Mouse (Mus musculus): ENCODE measurements around the gene Tipin. TPM values are rescaled to one million over a fixed set of nuclear protein-coding genes. Genes with fewer than 3 reads are reported as not detected.

Gene Tipin
- total and polyA plus RNA-seq, 3 experiments: 179 to 443 (median 204) TPM

GRCm38 (mm10) chr9:64233656-64234055 is 47.7 kb upstream of the Tipin start:
- no peak overlapping the region for H3K4me3 ChIP-seq (replicated peaks in 1 of 3; ENCODE audit: low read depth in 2 of 3, low read length in 2 of 3, poor library complexity in 1 of 3)
- H3K9me3 ChIP-seq (replicated peaks; ENCODE audit: low read length): no peaks in the 10 kb centered on the region
- DNase-seq (ENCODE audit: extremely low read depth): no peak
- H3K4me2 ChIP-seq (ENCODE audit: insufficient read depth, low read depth, poor library complexity, severe bottlenecking): no peak overlapping the region
- no peak overlapping the region for H3K27ac ChIP-seq (ENCODE audit: insufficient read depth, low read depth)
- dilution Hi-C loops (cut with MboI; ENCODE audit: extremely low pct_ligation_motif_present, extremely low pct_unique_long_range_greater_than_20kb, low sequenced_read_pairs) (no loop called here), in situ Hi-C loops (cut with MboI; ENCODE audit: low pct_ligation_motif_present, low pct_unique_long_range_greater_than_20kb, low sequenced_read_pairs) (no loop called here)
- TF ChIP-seq CTCF (conservative IDR thresholded peaks at IDR 0.05 in 1 of 2, IDR thresholded peaks at IDR 0.05 in 1 of 2; ENCODE audit: low read depth in 2 of 2, low read length in 2 of 2): no peak
- no peak for TF ChIP-seq PAX5 (IDR thresholded peaks at IDR 0.05; ENCODE audit: low read length)
- no peaks in the 10 kb centered on the region for H3K27me3 ChIP-seq (replicated peaks)
- H3K36me3 ChIP-seq (replicated peaks in 1 of 2; ENCODE audit: control insufficient read depth in 1 of 2, insufficient read depth in 1 of 2, low read length in 1 of 2): peaks cover 9 to 60% of the 10 kb centered on the region in 2 experiments
- H3K9ac ChIP-seq (ENCODE audit: insufficient read depth, low read depth): no peak overlapping the region
- peaks cover 0 to 19% of the 10 kb centered on the region in 2 experiments; a peak in 2 of 4 replicates for H3K4me1 ChIP-seq (ENCODE audit: control insufficient read depth in 1 of 2, insufficient read depth in 2 of 2)
- H3K79me2 ChIP-seq (replicated peaks; ENCODE audit: control insufficient read depth, extremely low read depth, insufficient read depth, poor library complexity, severe bottlenecking): no peaks in the 10 kb centered on the region; the same call in 1 of the 2 replicates

GRCm38 (mm10) chr9:64234768-64235435 is 46.5 kb upstream of the Tipin start, which contains the start of gene Uchl4:
Gene Uchl4, plus strand, starts transcription at chr9:64235201.
- Histone ChIP-seq H3K9ac (ENCODE audit: insufficient read depth, low read depth) (no peak within 1 kb of the TSS), H3K27me3 (replicated peaks) (no peaks in the 10 kb centered on the region), H3K79me2 (replicated peaks; ENCODE audit: control insufficient read depth, extremely low read depth, insufficient read depth, poor library complexity, severe bottlenecking) (peaks cover 2% of the 10 kb centered on the region), H3K4me3 (replicated peaks in 1 of 3; ENCODE audit: low read depth in 2 of 3, low read length in 2 of 3, poor library complexity in 1 of 3) (no peak within 1 kb of the TSS), H3K4me1 (ENCODE audit: control insufficient read depth in 1 of 2, insufficient read depth in 2 of 2) (peaks cover 0 to 10% of the 10 kb centered on the region in 2 experiments; a peak in 2 of 4 replicates), H3K36me3 (replicated peaks in 1 of 2; ENCODE audit: control insufficient read depth in 1 of 2, insufficient read depth in 1 of 2, low read length in 1 of 2) (peaks cover 9 to 56% of the 10 kb centered on the region in 2 experiments), H3K27ac (ENCODE audit: insufficient read depth, low read depth) (no peak within 1 kb of the TSS), H3K9me3 (replicated peaks; ENCODE audit: low read length) (no peaks in the 10 kb centered on the region), H3K4me2 (ENCODE audit: insufficient read depth, low read depth, poor library complexity, severe bottlenecking) (no peak within 1 kb of the TSS)
- in situ Hi-C loops (cut with MboI; ENCODE audit: low pct_ligation_motif_present, low pct_unique_long_range_greater_than_20kb, low sequenced_read_pairs): no loop called here
- no peak for TF ChIP-seq PAX5 (IDR thresholded peaks at IDR 0.05; ENCODE audit: low read length)
- TF ChIP-seq UBTF (IDR thresholded peaks at IDR 0.05; ENCODE audit: low read depth, low read length): no peak
- no peak for TF ChIP-seq ZKSCAN1 (IDR thresholded peaks at IDR 0.05; ENCODE audit: borderline replicate concordance, low read depth, low read length)
- no peak for TF ChIP-seq CHD2 (IDR thresholded peaks at IDR 0.05; ENCODE audit: low read length)
- TF ChIP-seq NELFE (IDR thresholded peaks at IDR 0.05; ENCODE audit: low read depth, low read length): no peak
- no peak for TF ChIP-seq TBP (conservative IDR thresholded peaks at IDR 0.05; ENCODE audit: low read depth, low read length)
- no peak for TF ChIP-seq TCF12 (IDR thresholded peaks at IDR 0.05; ENCODE audit: low read depth, low read length)
- dilution Hi-C loops (cut with MboI; ENCODE audit: extremely low pct_ligation_motif_present, extremely low pct_unique_long_range_greater_than_20kb, low sequenced_read_pairs): no loop called here
- DNase-seq (ENCODE audit: extremely low read depth): no peak

GRCm38 (mm10) chr9:64236056-64236455 is 45.3 kb upstream of the Tipin start:
- Histone ChIP-seq H3K27ac (ENCODE audit: insufficient read depth, low read depth) (no peak overlapping the region), H3K4me3 (replicated peaks in 1 of 3; ENCODE audit: low read depth in 2 of 3, low read length in 2 of 3, poor library complexity in 1 of 3) (no peak overlapping the region), H3K4me1 (ENCODE audit: control insufficient read depth in 1 of 2, insufficient read depth in 2 of 2) (peaks cover 6 to 14% of the 10 kb centered on the region in 2 experiments; a peak in 3 of 4 replicates), H3K9ac (ENCODE audit: insufficient read depth, low read depth) (no peak overlapping the region), H3K27me3 (replicated peaks) (no peaks in the 10 kb centered on the region), H3K4me2 (ENCODE audit: insufficient read depth, low read depth, poor library complexity, severe bottlenecking) (no peak overlapping the region), H3K79me2 (replicated peaks; ENCODE audit: control insufficient read depth, extremely low read depth, insufficient read depth, poor library complexity, severe bottlenecking) (peaks cover 12% of the 10 kb centered on the region), H3K9me3 (replicated peaks; ENCODE audit: low read length) (no peaks in the 10 kb centered on the region), H3K36me3 (replicated peaks in 1 of 2; ENCODE audit: control insufficient read depth in 1 of 2, insufficient read depth in 1 of 2, low read length in 1 of 2) (peaks cover 9 to 51% of the 10 kb centered on the region in 2 experiments)
- TF ChIP-seq ZC3H11A (IDR thresholded peaks at IDR 0.05; ENCODE audit: low read depth, low read length) (no peak), MAZ (IDR thresholded peaks at IDR 0.05; ENCODE audit: low read depth, low read length) (no peak), CHD2 (IDR thresholded peaks at IDR 0.05; ENCODE audit: low read length) (no peak), MAFK (IDR thresholded peaks at IDR 0.05; ENCODE audit: insufficient replicate concordance, low read length) (no peak), RCOR1 (conservative IDR thresholded peaks at IDR 0.05; ENCODE audit: low read depth, low read length) (no peak), ZNF384 (IDR thresholded peaks at IDR 0.05; ENCODE audit: low read depth, low read length) (no peak), TBP (conservative IDR thresholded peaks at IDR 0.05; ENCODE audit: low read depth, low read length) (no peak), POLR2A (IDR thresholded peaks at IDR 0.05; ENCODE audit: low read depth, low read length) (no peak), MYC (IDR thresholded peaks at IDR 0.05; ENCODE audit: low read depth, low read length) (no peak), KAT2A (IDR thresholded peaks at IDR 0.05; ENCODE audit: insufficient replicate concordance, low read length) (no peak), GABPA (IDR thresholded peaks at IDR 0.05; ENCODE audit: insufficient replicate concordance, low read depth, low read length) (no peak), UBTF (IDR thresholded peaks at IDR 0.05; ENCODE audit: low read depth, low read length) (no peak), NRF1 (IDR thresholded peaks at IDR 0.05; ENCODE audit: low read depth, low read length) (no peak), SMC3 (IDR thresholded peaks at IDR 0.05; ENCODE audit: low read depth, low read length) (no peak), JUND (conservative IDR thresholded peaks at IDR 0.05; ENCODE audit: low read depth, low read length) (no peak), POLR2AphosphoS2 (IDR thresholded peaks at IDR 0.05; ENCODE audit: low read depth, low read length) (no peak), MEF2A (IDR thresholded peaks at IDR 0.05; ENCODE audit: borderline replicate concordance, low read depth, low read length) (no peak)
- no peak for DNase-seq (ENCODE audit: extremely low read depth)
- in situ Hi-C loops (cut with MboI; ENCODE audit: low pct_ligation_motif_present, low pct_unique_long_range_greater_than_20kb, low sequenced_read_pairs) (no loop called here), dilution Hi-C loops (cut with MboI; ENCODE audit: extremely low pct_ligation_motif_present, extremely low pct_unique_long_range_greater_than_20kb, low sequenced_read_pairs) (no loop called here)

All from CH12.LX (cell line).